Mouse (Mus musculus) left cerebral cortex, adult 2 months (tissue): ENCODE measurements around the gene Rnf169. TPM values are rescaled to one million over a fixed set of nuclear protein-coding genes. Genes with fewer than 3 reads are reported as not detected.

Source experiments
- DNase-seq, 2 experiments: peaks; one replicate each; pipeline ENCODE4 v3.0.0; 2021 to 2022; ENCODE audit warnings: low spot score in 2 of 2, mixed read lengths in 1 of 2; ENCODE audit errors: extremely low spot score in 1 of 2
- H3K27ac ChIP-seq: fragments of 200-600 bp; 2 replicates; pipeline ENCODE4 v1.8.1; 2022
- H3K4me3 ChIP-seq: fragments of 200-600 bp; 2 replicates; pipeline ENCODE4 v1.8.1; 2022
- CTCF ChIP-seq: fragments of 200-600 bp; IDR thresholded peaks from 2 replicates; pipeline ENCODE4 v1.8.1; 2022; ENCODE audit warnings: antibody characterized with exemption, mild to moderate bottlenecking, moderate library complexity
- intact Hi-C: fragments of 180-260 bp; cut with DNase I; formaldehyde crosslinking; loops from one replicate; pipeline ENCODE4 v1.15.1; 2025
- total RNA-seq, 2 experiments: library from RNA; stranded (reverse); gene quantifications; 2 replicates each; pipeline ENCODE4 v1.2.3; 2021

Gene Rnf169
- total RNA-seq, 2 experiments from 2014 or later, result 49.4 to 51.3 TPM

DNA sequence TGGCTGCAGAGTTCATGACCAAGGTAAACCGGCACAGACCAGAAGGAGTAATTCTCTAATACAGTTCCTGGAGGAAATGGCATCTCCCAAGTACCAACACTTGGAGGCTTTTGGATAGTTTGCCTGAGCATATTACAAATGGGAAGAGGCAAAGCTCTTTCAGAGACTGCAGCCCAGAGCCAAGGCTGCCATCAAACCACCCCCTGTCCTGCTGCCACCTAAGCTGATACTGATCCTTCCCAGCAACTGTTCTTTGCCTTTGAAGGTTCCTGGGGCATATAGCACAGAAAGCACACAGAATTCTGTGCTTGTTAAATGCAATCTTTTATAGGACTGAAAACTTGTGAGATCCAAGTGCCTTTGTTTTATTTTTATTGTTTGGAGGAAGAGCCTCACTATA lies 39.6 kb downstream of the Rnf169 start:
- Histone ChIP-seq H3K4me3 (no peak overlapping the region), H3K27ac (no peak overlapping the region)
- no peak for DNase-seq
- TF ChIP-seq CTCF, result no peak
- intact Hi-C loops, result no loop called here

DNA sequence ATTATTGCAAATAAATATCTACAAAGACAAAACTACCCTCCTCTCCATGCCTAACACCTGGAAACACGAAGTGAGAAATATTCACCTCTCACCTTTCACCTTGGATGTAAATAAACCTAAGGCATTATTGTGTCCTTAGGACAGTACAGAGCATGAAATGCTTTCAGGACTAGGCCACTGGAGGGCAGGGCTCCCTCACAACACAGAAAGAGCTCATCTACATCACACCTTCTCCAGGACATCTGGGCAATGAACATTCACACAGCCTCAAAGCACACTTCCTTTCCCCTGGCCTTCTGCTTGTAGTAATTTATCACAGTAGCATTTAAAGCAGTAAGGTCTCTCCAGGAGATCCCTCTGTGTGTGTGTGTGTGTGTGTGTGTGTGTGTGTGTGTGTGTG lies 44.5 kb downstream of the Rnf169 start:
- Histone ChIP-seq H3K4me3 (no peak overlapping the region), H3K27ac (no peak overlapping the region)
- intact Hi-C loops, result loop anchor here (2.0 kb wide), 1 partner anchor 45 kb away; the partner anchor contains the start of gene Rnf169
- no peak for DNase-seq
- TF ChIP-seq CTCF, result peak; percentile 51

DNA sequence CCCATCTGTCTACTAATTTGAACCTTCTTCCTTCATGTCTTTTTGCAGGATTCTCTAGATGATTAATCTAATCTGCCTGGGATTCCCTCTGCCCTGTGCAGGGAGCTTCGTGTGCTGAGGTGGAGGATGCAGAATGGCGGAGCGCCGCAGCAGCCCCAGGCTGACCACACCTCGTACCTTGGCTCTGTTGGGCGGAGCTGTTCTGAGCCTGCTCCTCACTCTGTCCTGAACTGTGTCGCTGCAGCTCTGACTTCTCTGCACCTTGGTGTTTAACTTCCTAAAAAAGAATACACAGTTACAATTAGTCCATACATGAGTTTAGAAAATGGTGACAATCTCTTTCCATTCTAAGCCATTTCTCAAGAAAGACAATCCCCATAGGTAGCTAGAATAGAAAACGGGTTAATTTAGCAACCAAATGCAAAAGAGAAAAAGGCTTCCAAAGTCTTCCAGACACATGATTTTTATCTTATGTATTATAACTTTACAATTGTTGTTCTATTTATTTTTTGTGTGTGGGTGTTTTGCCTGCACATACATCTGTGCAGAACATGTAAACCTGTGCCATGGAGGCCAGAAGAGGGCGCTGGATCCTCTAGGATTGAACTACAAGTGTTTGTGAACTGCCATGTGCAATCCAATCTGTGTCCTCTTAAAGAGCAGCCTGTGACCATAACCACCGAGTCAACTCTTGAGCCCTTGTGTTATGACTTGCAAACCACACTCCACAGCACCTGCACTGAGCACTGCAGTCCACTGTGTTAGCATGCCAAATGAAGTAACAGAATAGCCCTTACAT lies 53.1 kb downstream of the Rnf169 start:
- TF ChIP-seq CTCF, result peak; percentile 75
- DNase-seq, result peak; percentile 68 to 77
- intact Hi-C loops, result loop anchor here (2.0 to 5.0 kb wide), 2 partner anchors 56 to 180 kb away; no protein-coding TSS in a partner anchor
- H3K4me3 ChIP-seq, result no peak overlapping the region
- H3K27ac ChIP-seq, result no peak overlapping the region

DNA sequence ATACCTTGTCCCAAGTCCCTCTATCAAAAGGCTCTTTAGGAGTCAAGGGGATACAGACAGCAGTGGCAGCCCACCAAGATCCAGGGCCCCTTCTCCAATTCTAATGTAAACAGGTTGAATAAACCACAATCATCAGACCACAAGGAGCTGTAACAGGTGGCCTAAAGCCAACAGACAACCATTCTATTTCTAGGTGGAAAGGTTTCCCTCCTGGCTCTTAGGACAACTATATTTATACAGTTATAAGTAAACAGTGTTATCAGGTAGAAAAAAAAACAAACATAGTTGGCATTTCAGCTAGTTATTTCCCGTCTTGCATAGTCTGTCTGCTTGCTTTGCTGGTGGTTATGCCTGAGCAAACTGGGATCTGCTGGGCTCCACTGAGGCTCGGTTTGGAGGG lies 59.8 kb downstream of the Rnf169 start:
- Histone ChIP-seq H3K27ac (no peak overlapping the region), H3K4me3 (no peak overlapping the region)
- intact Hi-C loops, result no loop called here
- no peak for TF ChIP-seq CTCF
- no peak for DNase-seq

DNA sequence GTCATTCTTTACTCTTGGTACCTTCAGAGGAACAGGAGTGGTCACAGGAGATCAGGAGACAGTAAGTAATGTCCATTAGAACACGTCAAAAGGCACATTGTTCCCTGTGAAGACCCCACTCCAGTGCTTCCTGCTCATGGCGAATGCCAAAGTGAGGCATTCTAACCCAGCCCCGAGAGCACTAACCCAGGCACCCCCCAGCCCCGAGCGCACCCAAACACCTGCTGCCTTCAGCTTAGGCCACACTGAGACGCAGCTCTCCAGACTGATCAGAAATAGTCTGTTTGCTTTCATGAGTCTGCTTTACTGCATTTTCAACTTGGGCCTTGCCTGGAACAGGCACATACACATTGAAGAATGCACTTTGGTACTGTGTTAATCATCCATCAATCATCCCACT lies 60.3 kb downstream of the Rnf169 start:
- TF ChIP-seq CTCF, result no peak
- H3K27ac ChIP-seq, result peak overlapping the region; percentile 57; the same call in 1 of the 2 replicates
- no peak for DNase-seq
- H3K4me3 ChIP-seq, result no peak overlapping the region
- intact Hi-C loops, result no loop called here

DNA sequence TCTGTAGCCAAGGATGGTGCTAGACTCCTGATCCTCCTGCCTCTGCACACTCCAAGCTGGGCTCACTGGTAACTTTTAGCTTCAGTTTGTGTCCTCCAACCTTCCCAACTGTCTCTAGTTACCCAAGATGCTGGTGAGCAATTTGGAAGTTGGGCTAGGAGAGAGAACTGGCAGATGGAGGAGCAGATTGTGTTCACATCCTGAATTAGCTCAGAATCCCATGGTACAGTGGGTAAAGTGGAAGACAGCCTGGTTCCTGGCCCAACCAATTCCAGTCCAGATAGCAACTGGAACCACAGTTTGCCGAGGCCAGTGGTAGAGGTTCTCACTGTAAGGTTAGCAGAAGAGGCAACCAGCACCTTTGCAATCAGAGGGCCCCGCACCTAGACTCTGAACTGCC lies 61.1 kb downstream of the Rnf169 start:
- intact Hi-C loops, result no loop called here
- no peak for DNase-seq
- no peak for TF ChIP-seq CTCF
- peak overlapping the region; percentile 57 for H3K27ac ChIP-seq
- no peak overlapping the region for H3K4me3 ChIP-seq

DNA sequence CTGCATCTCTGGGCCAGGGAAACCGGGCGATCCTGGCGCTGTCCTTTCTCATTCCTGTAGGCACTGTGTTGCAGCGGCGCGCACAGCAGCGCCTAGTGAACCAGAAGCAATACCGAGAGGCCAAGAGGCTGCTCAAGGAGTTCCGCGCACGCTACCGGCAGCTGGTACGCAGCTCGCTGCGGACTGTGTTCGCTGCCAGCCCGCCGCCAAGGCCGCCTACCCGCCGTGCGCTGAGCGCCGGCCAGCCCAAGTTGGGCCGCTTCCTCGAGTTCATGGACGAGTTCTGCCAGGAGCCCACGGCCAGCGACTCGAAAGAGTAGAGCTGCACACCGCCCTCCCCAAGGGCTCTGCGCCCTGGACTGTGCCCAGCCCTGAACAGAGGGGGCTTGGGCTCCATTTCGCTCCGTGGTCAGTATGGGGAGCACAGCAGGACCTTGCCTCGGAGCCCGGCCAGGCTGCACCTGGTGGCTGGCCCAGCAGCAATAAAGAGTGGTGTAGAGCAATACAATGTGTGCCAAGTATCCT lies 62.9 kb downstream of the Rnf169 start:
- H3K27ac ChIP-seq, result peak overlapping the region; percentile 21; the same call in 1 of the 2 replicates
- intact Hi-C loops, result no loop called here
- no peak for TF ChIP-seq CTCF
- H3K4me3 ChIP-seq, result peak overlapping the region; percentile 40
- DNase-seq, result peak; percentile 54 to 58

DNA sequence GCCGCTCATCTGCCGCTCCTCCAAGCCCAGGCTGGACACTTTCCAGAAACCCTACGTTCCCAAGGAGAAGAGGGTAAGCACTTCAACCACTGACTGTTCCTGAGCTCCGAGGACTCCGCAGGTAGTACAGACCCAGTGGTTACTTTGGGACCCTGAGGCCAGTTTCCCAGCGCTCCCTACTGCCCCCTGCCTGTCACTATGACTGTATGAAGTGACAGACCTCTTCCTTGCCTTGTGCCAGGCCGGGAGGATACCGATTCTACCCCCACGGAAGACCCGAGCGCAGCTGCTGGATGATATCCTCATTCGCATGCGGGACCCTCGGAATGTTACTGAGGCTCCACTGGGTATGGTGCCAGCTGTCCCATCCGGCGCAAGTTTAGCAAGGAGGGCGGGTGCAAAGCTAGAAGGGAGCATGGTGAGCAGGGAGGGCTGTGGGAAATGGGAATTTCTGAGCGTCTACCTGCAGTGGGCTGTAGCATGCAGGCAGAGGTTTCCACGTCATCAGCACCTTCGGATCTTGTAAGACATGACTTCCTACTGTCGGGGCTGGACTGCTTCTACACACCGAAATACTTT lies 63.4 kb downstream of the Rnf169 start:
- peak in 1 of 2 experiments; percentile 41 for DNase-seq
- Histone ChIP-seq H3K4me3 (peak overlapping the region; percentile 40), H3K27ac (no peak overlapping the region; the same call in 1 of the 2 replicates)
- intact Hi-C loops, result no loop called here
- TF ChIP-seq CTCF, result peak; percentile 73

DNA sequence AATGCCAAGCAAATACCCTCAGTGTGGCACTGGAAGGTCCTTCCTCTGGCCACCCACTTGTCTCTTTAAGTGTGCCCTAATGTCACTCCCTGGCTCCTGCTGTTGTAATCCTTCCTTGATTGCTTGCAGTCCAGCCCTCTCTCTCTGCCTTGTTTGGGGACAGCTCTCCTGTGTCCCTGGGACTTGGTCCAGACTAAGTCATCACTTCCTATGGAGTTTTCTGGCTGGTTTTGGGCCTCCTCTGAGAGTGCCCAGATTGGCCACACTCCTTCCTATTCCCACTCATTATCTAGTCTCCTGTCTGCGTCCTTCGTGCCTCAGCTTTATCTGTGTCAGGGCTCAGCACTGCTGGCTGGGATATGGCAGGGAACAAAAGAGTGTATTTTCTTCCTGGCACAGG lies 64.7 kb downstream of the Rnf169 start:
- H3K27ac ChIP-seq, result no peak overlapping the region
- intact Hi-C loops, result no loop called here
- no peak overlapping the region for H3K4me3 ChIP-seq
- TF ChIP-seq CTCF, result no peak
- DNase-seq, result no peak

DNA sequence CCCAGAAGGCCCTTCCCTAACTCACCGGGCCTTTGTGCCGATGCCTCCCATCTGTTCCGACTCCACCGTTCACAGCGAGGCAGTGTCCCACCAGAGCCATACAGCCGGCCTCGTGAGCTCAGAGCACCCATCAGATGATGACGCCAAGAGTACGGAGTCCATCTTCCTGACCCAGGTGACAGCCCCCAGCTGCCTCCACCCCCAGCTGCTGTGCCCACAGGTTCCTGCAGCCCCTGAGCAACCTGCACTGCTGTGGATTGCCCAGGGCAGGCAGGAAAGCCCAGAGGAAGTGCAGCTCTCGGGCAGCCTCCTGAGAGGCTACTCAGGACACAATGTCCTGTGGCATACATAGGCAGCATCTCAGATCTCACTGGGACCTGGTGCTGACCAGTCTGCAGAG lies 65.9 kb downstream of the Rnf169 start:
- intact Hi-C loops, result no loop called here
- H3K4me3 ChIP-seq, result no peak overlapping the region
- no peak overlapping the region for H3K27ac ChIP-seq
- TF ChIP-seq CTCF, result no peak
- DNase-seq, result no peak

DNA sequence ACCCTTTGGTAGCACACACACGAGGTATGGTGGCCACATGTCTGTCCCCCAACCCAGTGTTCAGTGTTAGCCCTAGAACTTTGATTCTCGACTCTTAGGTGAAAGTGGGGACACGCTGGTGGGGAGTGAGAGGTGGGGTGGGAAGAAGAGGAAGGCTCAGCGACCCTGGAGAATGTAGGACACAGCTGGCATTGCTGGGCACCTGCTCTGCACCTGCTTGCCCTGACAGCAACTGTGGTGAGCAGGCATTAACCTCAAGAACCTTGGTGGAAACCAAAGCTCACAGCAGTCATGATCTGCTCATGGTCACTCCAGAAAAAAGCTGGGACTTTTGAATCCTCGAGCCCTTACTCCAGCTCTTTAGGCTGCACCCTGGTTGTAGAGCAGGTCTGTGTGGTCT lies 69.2 kb downstream of the Rnf169 start:
- no peak for DNase-seq
- Histone ChIP-seq H3K4me3 (no peak overlapping the region), H3K27ac (no peak overlapping the region)
- intact Hi-C loops, result no loop called here
- TF ChIP-seq CTCF, result no peak

DNA sequence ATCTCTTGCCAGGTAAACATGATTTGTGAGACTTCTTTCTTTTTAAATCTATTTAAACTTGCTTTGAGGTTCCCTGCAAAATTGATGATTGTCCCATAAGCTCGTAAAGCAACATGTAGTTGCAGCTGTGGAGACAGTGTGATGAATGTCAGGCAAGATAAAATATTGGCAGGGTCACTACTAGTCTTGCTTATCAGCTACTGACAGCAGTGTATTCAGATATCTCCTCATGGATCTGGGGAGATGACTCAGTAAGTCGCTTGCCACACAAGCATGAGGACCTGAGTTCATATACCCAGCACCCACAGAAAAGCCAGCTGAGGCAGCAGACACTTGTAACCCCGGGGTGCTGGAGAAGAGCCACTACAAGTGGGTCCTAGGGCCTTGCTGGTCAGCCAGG lies 72.8 kb downstream of the Rnf169 start:
- no peak overlapping the region for H3K4me3 ChIP-seq
- no peak for DNase-seq
- H3K27ac ChIP-seq, result no peak overlapping the region
- intact Hi-C loops, result no loop called here
- TF ChIP-seq CTCF, result no peak
